Mouse (Mus musculus): Measurements from ENCODE around the gene Olfr543. TPM values are rescaled to one million over a fixed set of nuclear protein-coding genes. Genes with fewer than 3 reads are reported as not detected.

Gene Olfr543
- 0.25 and 0.67 TPM in 2 replicates for polyA plus RNA-seq (2014; fragmentation: Nextera tagmentation; extraction: Ambion mirVana)

GRCm38 (mm10) chr7:102481579-102481978 is at the start of gene Olfr543:
Gene Olfr543 (minus strand): TSS chr7:102481679.
- Histone ChIP-seq H3K9ac (replicated peaks; ENCODE audit: low read length) (no peak within 1 kb of the TSS), H3K9me3 (replicated peaks; ENCODE audit: control insufficient read depth, low read length) (no peaks in the 10 kb centered on the region), H3K4me2 (ENCODE audit: low read depth, low read length) (no peak within 1 kb of the TSS), H3K27ac (replicated peaks; ENCODE audit: low read depth, low read length) (no peak within 1 kb of the TSS), H3K27me3 (ENCODE audit: control insufficient read depth, insufficient read depth, low read length) (no peaks in the 10 kb centered on the region), H3K4me3 (ENCODE audit: low read depth, low read length) (no peak within 1 kb of the TSS), H3K36me3 (replicated peaks; ENCODE audit: control insufficient read depth, insufficient read depth, low read depth, low read length) (no peaks in the 10 kb centered on the region), H3K4me1 (ENCODE audit: control insufficient read depth, insufficient read depth, low read length) (no peaks in the 10 kb centered on the region)
- ATAC-seq (replicated peaks; ENCODE audit: insufficient number of reproducible peaks, low FRiP score, low TSS enrichment, low read depth) (no peak), DNase-seq (ENCODE audit: low spot score) (no peak)
- WGBS, result 89% methylated on average over 4 of the region's 4 CpGs

- no peaks in the 10 kb centered on the region for H3K27me3 ChIP-seq (ENCODE audit: control insufficient read depth, insufficient read depth, low read length)
- no peaks in the 10 kb centered on the region for H3K9me3 ChIP-seq (replicated peaks; ENCODE audit: control insufficient read depth, low read length)
- DNase-seq (ENCODE audit: low spot score), result no peak
- H3K4me3 ChIP-seq (ENCODE audit: low read depth, low read length), result no peak overlapping the region
- H3K27ac ChIP-seq (replicated peaks; ENCODE audit: low read depth, low read length), result no peak overlapping the region
- no peaks in the 10 kb centered on the region for H3K4me1 ChIP-seq (ENCODE audit: control insufficient read depth, insufficient read depth, low read length)
- no peaks in the 10 kb centered on the region for H3K36me3 ChIP-seq (replicated peaks; ENCODE audit: control insufficient read depth, insufficient read depth, low read depth, low read length)
- no peak overlapping the region for H3K4me2 ChIP-seq (ENCODE audit: low read depth, low read length)
- 83% methylated on average over 1 of the region's 1 CpGs for WGBS
- no peak overlapping the region for H3K9ac ChIP-seq (replicated peaks; ENCODE audit: low read length)
- no peak for ATAC-seq (replicated peaks; ENCODE audit: insufficient number of reproducible peaks, low FRiP score, low TSS enrichment, low read depth)
Observed at GRCm38 (mm10) chr7:102529052-102529451, 47.6 kb upstream of the Olfr543 start.

- DNase-seq (ENCODE audit: low spot score) (no peak), ATAC-seq (replicated peaks; ENCODE audit: insufficient number of reproducible peaks, low FRiP score, low TSS enrichment, low read depth) (no peak)
- H3K9me3 ChIP-seq (replicated peaks; ENCODE audit: control insufficient read depth, low read length), result no peaks in the 10 kb centered on the region
- H3K9ac ChIP-seq (replicated peaks; ENCODE audit: low read length), result no peak overlapping the region
- H3K4me2 ChIP-seq (ENCODE audit: low read depth, low read length), result no peak overlapping the region
- 78% methylated on average over 2 of the region's 2 CpGs for WGBS
- no peaks in the 10 kb centered on the region; the same call in none of the 2 replicates for H3K27me3 ChIP-seq (ENCODE audit: control insufficient read depth, insufficient read depth, low read length)
- no peak overlapping the region for H3K4me3 ChIP-seq (ENCODE audit: low read depth, low read length)
- no peaks in the 10 kb centered on the region for H3K36me3 ChIP-seq (replicated peaks; ENCODE audit: control insufficient read depth, insufficient read depth, low read depth, low read length)
- no peaks in the 10 kb centered on the region; the same call in 1 of the 2 replicates for H3K4me1 ChIP-seq (ENCODE audit: control insufficient read depth, insufficient read depth, low read length)
- no peak overlapping the region for H3K27ac ChIP-seq (replicated peaks; ENCODE audit: low read depth, low read length)
Observed at GRCm38 (mm10) chr7:102517051-102517335, 35.5 kb upstream of the Olfr543 start.

GRCm38 (mm10) chr7:102516261-102517050 is 35.0 kb upstream of the Olfr543 start:
- DNase-seq (ENCODE audit: low spot score) (no peak), ATAC-seq (replicated peaks; ENCODE audit: insufficient number of reproducible peaks, low FRiP score, low TSS enrichment, low read depth) (no peak)
- 78% methylated on average over 10 of the region's 10 CpGs for WGBS
- H3K27me3 ChIP-seq (ENCODE audit: control insufficient read depth, insufficient read depth, low read length), result no peaks in the 10 kb centered on the region; the same call in none of the 2 replicates
- no peaks in the 10 kb centered on the region; the same call in 1 of the 2 replicates for H3K4me1 ChIP-seq (ENCODE audit: control insufficient read depth, insufficient read depth, low read length)
- no peaks in the 10 kb centered on the region for H3K9me3 ChIP-seq (replicated peaks; ENCODE audit: control insufficient read depth, low read length)
- H3K4me3 ChIP-seq (ENCODE audit: low read depth, low read length), result no peak overlapping the region
- H3K27ac ChIP-seq (replicated peaks; ENCODE audit: low read depth, low read length), result no peak overlapping the region
- H3K4me2 ChIP-seq (ENCODE audit: low read depth, low read length), result no peak overlapping the region
- H3K36me3 ChIP-seq (replicated peaks; ENCODE audit: control insufficient read depth, insufficient read depth, low read depth, low read length), result no peaks in the 10 kb centered on the region
- no peak overlapping the region for H3K9ac ChIP-seq (replicated peaks; ENCODE audit: low read length)

GRCm38 (mm10) chr7:102514144-102514543 is 32.7 kb upstream of the Olfr543 start:
- Histone ChIP-seq H3K9ac (replicated peaks; ENCODE audit: low read length) (no peak overlapping the region), H3K27ac (replicated peaks; ENCODE audit: low read depth, low read length) (no peak overlapping the region), H3K36me3 (replicated peaks; ENCODE audit: control insufficient read depth, insufficient read depth, low read depth, low read length) (no peaks in the 10 kb centered on the region), H3K9me3 (replicated peaks; ENCODE audit: control insufficient read depth, low read length) (no peaks in the 10 kb centered on the region), H3K4me1 (ENCODE audit: control insufficient read depth, insufficient read depth, low read length) (no peaks in the 10 kb centered on the region; the same call in 1 of the 2 replicates), H3K27me3 (ENCODE audit: control insufficient read depth, insufficient read depth, low read length) (no peaks in the 10 kb centered on the region; the same call in none of the 2 replicates), H3K4me3 (ENCODE audit: low read depth, low read length) (no peak overlapping the region), H3K4me2 (ENCODE audit: low read depth, low read length) (no peak overlapping the region)
- ATAC-seq (replicated peaks; ENCODE audit: insufficient number of reproducible peaks, low FRiP score, low TSS enrichment, low read depth) (no peak), DNase-seq (ENCODE audit: low spot score) (no peak)
- WGBS, result 75% methylated on average over 4 of the region's 4 CpGs

GRCm38 (mm10) chr7:102512814-102513435 is 31.4 kb upstream of the Olfr543 start:
- H3K27ac ChIP-seq (replicated peaks; ENCODE audit: low read depth, low read length), result no peak overlapping the region
- no peaks in the 10 kb centered on the region for H3K36me3 ChIP-seq (replicated peaks; ENCODE audit: control insufficient read depth, insufficient read depth, low read depth, low read length)
- no peaks in the 10 kb centered on the region; the same call in none of the 2 replicates for H3K27me3 ChIP-seq (ENCODE audit: control insufficient read depth, insufficient read depth, low read length)
- peak overlapping the region; percentile 61 for H3K9ac ChIP-seq (replicated peaks; ENCODE audit: low read length)
- peak overlapping the region; percentile 84 for H3K4me2 ChIP-seq (ENCODE audit: low read depth, low read length)
- peak overlapping the region; percentile 40 for H3K4me3 ChIP-seq (ENCODE audit: low read depth, low read length)
- ATAC-seq (replicated peaks; ENCODE audit: insufficient number of reproducible peaks, low FRiP score, low TSS enrichment, low read depth) (peak; percentile 93), DNase-seq (ENCODE audit: low spot score) (peak; percentile 91)
- H3K9me3 ChIP-seq (replicated peaks; ENCODE audit: control insufficient read depth, low read length), result no peaks in the 10 kb centered on the region
- H3K4me1 ChIP-seq (ENCODE audit: control insufficient read depth, insufficient read depth, low read length), result no peaks in the 10 kb centered on the region; the same call in 1 of the 2 replicates
- under 1% methylated on average over 54 of the region's 54 CpGs for WGBS

GRCm38 (mm10) chr7:102511927-102512326 is 30.4 kb upstream of the Olfr543 start:
- Histone ChIP-seq H3K4me1 (ENCODE audit: control insufficient read depth, insufficient read depth, low read length) (no peaks in the 10 kb centered on the region; the same call in 1 of the 2 replicates), H3K4me2 (ENCODE audit: low read depth, low read length) (no peak overlapping the region), H3K9me3 (replicated peaks; ENCODE audit: control insufficient read depth, low read length) (no peaks in the 10 kb centered on the region), H3K9ac (replicated peaks; ENCODE audit: low read length) (no peak overlapping the region), H3K36me3 (replicated peaks; ENCODE audit: control insufficient read depth, insufficient read depth, low read depth, low read length) (no peaks in the 10 kb centered on the region), H3K27ac (replicated peaks; ENCODE audit: low read depth, low read length) (no peak overlapping the region), H3K27me3 (ENCODE audit: control insufficient read depth, insufficient read depth, low read length) (no peaks in the 10 kb centered on the region; the same call in none of the 2 replicates), H3K4me3 (ENCODE audit: low read depth, low read length) (no peak overlapping the region)
- 93% methylated on average over 10 of the region's 10 CpGs for WGBS
- no peak for ATAC-seq (replicated peaks; ENCODE audit: insufficient number of reproducible peaks, low FRiP score, low TSS enrichment, low read depth)
- DNase-seq (ENCODE audit: low spot score), result no peak

GRCm38 (mm10) chr7:102509726-102510125 is 28.2 kb upstream of the Olfr543 start:
- Histone ChIP-seq H3K9me3 (replicated peaks; ENCODE audit: control insufficient read depth, low read length) (no peaks in the 10 kb centered on the region), H3K27me3 (ENCODE audit: control insufficient read depth, insufficient read depth, low read length) (no peaks in the 10 kb centered on the region; the same call in 1 of the 2 replicates), H3K4me1 (ENCODE audit: control insufficient read depth, insufficient read depth, low read length) (no peaks in the 10 kb centered on the region; the same call in 1 of the 2 replicates), H3K27ac (replicated peaks; ENCODE audit: low read depth, low read length) (no peak overlapping the region), H3K36me3 (replicated peaks; ENCODE audit: control insufficient read depth, insufficient read depth, low read depth, low read length) (no peaks in the 10 kb centered on the region), H3K4me3 (ENCODE audit: low read depth, low read length) (no peak overlapping the region), H3K9ac (replicated peaks; ENCODE audit: low read length) (no peak overlapping the region), H3K4me2 (ENCODE audit: low read depth, low read length) (no peak overlapping the region)
- no peak for ATAC-seq (replicated peaks; ENCODE audit: insufficient number of reproducible peaks, low FRiP score, low TSS enrichment, low read depth)
- DNase-seq (ENCODE audit: low spot score), result no peak
- WGBS, result 80% methylated on average over 7 of the region's 7 CpGs
